Mouse (Mus musculus): Measurements from ENCODE around the gene Usp36.

DNA sequence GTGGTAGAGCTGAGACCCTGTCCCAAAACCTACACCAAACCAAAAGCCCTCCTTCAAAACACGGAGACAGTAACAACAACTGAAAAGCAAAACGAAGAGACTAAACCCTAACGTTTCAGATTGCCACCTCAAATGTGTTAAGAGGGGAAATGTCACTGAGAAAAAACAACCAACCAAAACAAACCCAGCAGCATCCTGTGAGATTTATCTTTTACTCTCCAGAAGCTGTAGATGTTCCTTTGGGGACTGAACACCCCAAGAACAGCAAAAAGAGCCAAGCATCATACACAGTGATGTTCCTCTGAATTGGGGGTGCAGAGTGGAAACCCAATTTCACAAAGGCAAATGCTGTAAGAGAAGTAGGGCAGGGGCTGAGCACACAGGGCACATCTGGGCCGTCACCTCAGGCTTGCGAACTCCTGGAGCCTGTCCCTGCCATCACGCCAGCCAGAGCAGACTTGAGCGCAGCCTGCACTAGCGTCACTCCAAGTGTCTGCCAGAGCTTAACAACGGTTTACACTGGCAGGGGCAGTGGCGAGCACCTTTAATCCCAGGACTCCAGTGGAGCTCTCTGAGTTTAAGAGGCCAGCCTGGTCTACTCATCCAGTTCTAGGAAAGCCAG lies 23.9 kb downstream of the Usp36 start:
- TF ChIP-seq POLR2A (IDR thresholded peaks at IDR 0.05; ENCODE audit: borderline replicate concordance, extremely low read depth, low read depth, low read length) (no peak), CTCF (IDR thresholded peaks at IDR 0.05; ENCODE audit: insufficient read depth, low read length) (no peak)
